Mouse (Mus musculus) hindlimb bud, embryonic 11.5 days (tissue): ENCODE data around the gene Itsn2.
"Not testable (repeated sequence)": the region's sequence is repeated elsewhere in the genome, so short reads cannot be mapped to it uniquely, and the experiment has no call there.

Experiments used
- DNase-seq: peaks from one replicate; pipeline ENCODE4 v3.0.0-alpha.2; 2012; ENCODE audit warnings: low read depth, low spot score; ENCODE audit errors: extremely low spot score

The Itsn2 gene

GRCm38 (mm10) chr12:4707488-4708017 lies 115.1 kb downstream of the Itsn2 start:
- no peak for DNase-seq

GRCm38 (mm10) chr12:4708296-4708695 lies 115.9 kb downstream of the Itsn2 start:
- DNase-seq, result no peak

GRCm38 (mm10) chr12:4708881-4709604 lies 116.6 kb downstream of the Itsn2 start:
- DNase-seq, result no peak

- DNase-seq, result no peak
Measured at GRCm38 (mm10) chr12:4709926-4710325, 117.5 kb downstream of the Itsn2 start.

- no peak for DNase-seq
Measured at GRCm38 (mm10) chr12:4713361-4713760, 120.9 kb downstream of the Itsn2 start.

- DNase-seq, result no peak
Measured at GRCm38 (mm10) chr12:4715606-4716005, 123.2 kb downstream of the Itsn2 start.

GRCm38 (mm10) chr12:4717417-4717816 lies 125.0 kb downstream of the Itsn2 start:
- DNase-seq, result no peak

GRCm38 (mm10) chr12:4719066-4719761 lies 126.8 kb downstream of the Itsn2 start:
- DNase-seq, result no peak

- DNase-seq, result no peak
Measured at GRCm38 (mm10) chr12:4719762-4720754, 127.6 kb downstream of the Itsn2 start.

- no peak for DNase-seq
Measured at GRCm38 (mm10) chr12:4729165-4729564, 136.7 kb downstream of the Itsn2 start.

- no peak for DNase-seq
Measured at GRCm38 (mm10) chr12:4731629-4732028, 139.2 kb downstream of the Itsn2 start.

- no peak for DNase-seq
Measured at GRCm38 (mm10) chr12:4732332-4732731, 139.9 kb downstream of the Itsn2 start.

- DNase-seq, result no peak
Measured at GRCm38 (mm10) chr12:4738031-4738576, 145.7 kb downstream of the Itsn2 start, which contains the start of gene Fam228a. Fam228a (minus strand) TSS chr12:4738430.

GRCm38 (mm10) chr12:4740823-4741222 lies 148.4 kb downstream of the Itsn2 start:
- no peak for DNase-seq

- no peak for DNase-seq
Measured at GRCm38 (mm10) chr12:4742183-4742582, 149.7 kb downstream of the Itsn2 start.

GRCm38 (mm10) chr12:4744486-4744885 lies 152.0 kb downstream of the Itsn2 start:
- DNase-seq, result no peak

GRCm38 (mm10) chr12:4754451-4754850 lies 162.0 kb downstream of the Itsn2 start:
- DNase-seq, result not testable (repeated sequence)

GRCm38 (mm10) chr12:4757060-4757459 lies 164.6 kb downstream of the Itsn2 start:
- no peak for DNase-seq
